Mouse (Mus musculus) kidney, adult 2 months (tissue): ENCODE results near the gene Gm5901. TPM values are rescaled to one million over a fixed set of nuclear protein-coding genes. Genes with fewer than 3 reads are reported as not detected.

Source experiments
- DNase-seq: peaks from one replicate; pipeline ENCODE4 v3.0.0; 2021
- H3K27ac ChIP-seq: fragments of 200-500 bp; 2 replicates; pipeline ENCODE4 v1.5.1; 2012; ENCODE audit warnings: low read depth, low read length, control low read depth, inconsistent platforms; ENCODE audit not compliant: insufficient read depth
- H3K27me3 ChIP-seq: fragments of 200-500 bp; replicated peaks from 2 replicates; pipeline ENCODE4 v1.6.1; 2012; ENCODE audit warnings: mild to moderate bottlenecking, moderate library complexity, low read length, inconsistent platforms; ENCODE audit not compliant: control insufficient read depth, insufficient read depth
- H3K36me3 ChIP-seq: fragments of 200-500 bp; 2 replicates; pipeline ENCODE4 v1.6.1; 2012; ENCODE audit warnings: mild to moderate bottlenecking, moderate library complexity, low read length, inconsistent platforms; ENCODE audit not compliant: control insufficient read depth, insufficient read depth
- H3K4me1 ChIP-seq: fragments of 200-500 bp; 2 replicates; pipeline ENCODE4 v1.6.1; 2011; ENCODE audit warnings: low read length; ENCODE audit not compliant: control insufficient read depth, insufficient read depth
- H3K4me3 ChIP-seq: fragments of 200-500 bp; 2 replicates; pipeline ENCODE4 v1.5.1; 2011; ENCODE audit warnings: mild to moderate bottlenecking, low read depth, low read length, control low read depth; ENCODE audit not compliant: insufficient read depth
- CTCF ChIP-seq: fragments of 200-500 bp; conservative IDR thresholded peaks from 2 replicates; pipeline ENCODE4 v1.5.1; 2011; ENCODE audit warnings: low read depth, mild to moderate bottlenecking, control low read depth, low read length, moderate library complexity, mixed read lengths; ENCODE audit not compliant: insufficient read depth, insufficient read length
- POLR2A ChIP-seq: fragments of 200-500 bp; IDR thresholded peaks from one replicate; pipeline ENCODE4 v1.6.1; 2011; ENCODE audit warnings: low read depth, low read length, control low read depth
- WGBS: fragments of 180-500 bp; shearing (Covaris S2); methylation state at CpG from one replicate; pipeline ENCODE4 v1.1.7; 2018; 5-methylcytosine and 5-hydroxymethylcytosine counted together
- polyA plus RNA-seq: library from polyadenylated mRNA; depleted of rRNA; stranded (reverse); fragments of >200 nt; gene quantifications from 2 replicates; pipeline ENCODE4 v1.2.3, GENCODE M21; 2012

The Gm5901 gene
- polyA plus RNA-seq, 1 experiment: not detected

- no peak for DNase-seq
- Histone ChIP-seq H3K4me3 (no peak overlapping the region), H3K27me3 (no peaks in the 10 kb centered on the region), H3K27ac (no peak overlapping the region), H3K4me1 (peaks cover 6% of the 10 kb centered on the region; the same call in 1 of the 2 replicates), H3K36me3 (peaks cover 2% of the 10 kb centered on the region)
- WGBS: 78% methylated on average over 2 of the region's 2 CpGs
- TF ChIP-seq CTCF (no peak), POLR2A (no peak)
Measured at GRCm38 (mm10) chr7:105390236-105390635, 15.4 kb downstream of the Gm5901 start.

GRCm38 (mm10) chr7:105394606-105395005 lies 19.8 kb downstream of the Gm5901 start:
- DNase-seq: no peak
- H3K4me1 ChIP-seq: peaks cover 12% of the 10 kb centered on the region; the same call in 1 of the 2 replicates
- TF ChIP-seq POLR2A (no peak), CTCF (no peak)
- H3K27ac ChIP-seq: no peak overlapping the region
- H3K4me3 ChIP-seq: no peak overlapping the region
- WGBS: 93% methylated on average over 1 of the region's 1 CpGs
- no peaks in the 10 kb centered on the region for H3K27me3 ChIP-seq
- no peaks in the 10 kb centered on the region; the same call in none of the 2 replicates for H3K36me3 ChIP-seq

GRCm38 (mm10) chr7:105395131-105395820 lies 20.4 kb downstream of the Gm5901 start:
- H3K4me3 ChIP-seq: no peak overlapping the region
- H3K27ac ChIP-seq: peak overlapping the region; percentile 98
- no peaks in the 10 kb centered on the region for H3K27me3 ChIP-seq
- no peaks in the 10 kb centered on the region for H3K36me3 ChIP-seq
- TF ChIP-seq POLR2A (no peak), CTCF (no peak)
- peaks cover 12% of the 10 kb centered on the region; the same call in 1 of the 2 replicates for H3K4me1 ChIP-seq
- DNase-seq: peak; percentile 64

GRCm38 (mm10) chr7:105396126-105396525 lies 21.3 kb downstream of the Gm5901 start:
- TF ChIP-seq CTCF (no peak), POLR2A (no peak)
- H3K27ac ChIP-seq: peak overlapping the region; percentile 98

GRCm38 (mm10) chr7:105399058-105399934 lies 24.5 kb downstream of the Gm5901 start:
- Histone ChIP-seq H3K4me3 (peak overlapping the region; percentile 78), H3K36me3 (no peaks in the 10 kb centered on the region), H3K4me1 (peaks cover 12% of the 10 kb centered on the region; the same call in 1 of the 2 replicates), H3K27me3 (no peaks in the 10 kb centered on the region), H3K27ac (peak overlapping the region; percentile 46)
- WGBS: under 1% methylated on average over 25 of the region's 25 CpGs
- TF ChIP-seq POLR2A (no peak), CTCF (no peak)
- DNase-seq: no peak

More at GRCm38 (mm10) chr7:105396126-105396525, 21.3 kb downstream of the Gm5901 start:
- peaks cover 12% of the 10 kb centered on the region; the same call in 1 of the 2 replicates for H3K4me1 ChIP-seq
- no peak overlapping the region for H3K4me3 ChIP-seq
- no peaks in the 10 kb centered on the region for H3K36me3 ChIP-seq
- no peaks in the 10 kb centered on the region for H3K27me3 ChIP-seq
- no peak for DNase-seq

- no peaks in the 10 kb centered on the region for H3K36me3 ChIP-seq
- H3K27me3 ChIP-seq: no peaks in the 10 kb centered on the region
- H3K4me3 ChIP-seq: peak within 1 kb of the TSS; percentile 78
- peak; percentile 100 for DNase-seq
- 1% methylated on average over 55 of the region's 55 CpGs for WGBS
- H3K27ac ChIP-seq: peak within 1 kb of the TSS; percentile 67
- TF ChIP-seq CTCF (0 out of 2 replicates have a peak, but pooled peaks have one; percentile 4), POLR2A (peak; percentile 29)
- H3K4me1 ChIP-seq: peaks cover 7% of the 10 kb centered on the region; the same call in 1 of the 2 replicates
Measured at GRCm38 (mm10) chr7:105399935-105400624, 25.2 kb downstream of the Gm5901 start, which contains the start of gene Fam160a2. Gene Fam160a2, minus strand, starts transcription at chr7:105400054.
